Mouse (Mus musculus) spleen, postnatal 36 days (tissue): ENCODE results near the gene Egfl8.
A peak's percentile ranks its signal among the peaks of the same experiment; 100 is the strongest.

Experiments used
- DNase-seq, 2 experiments: peaks; one replicate each; pipeline ENCODE4 v3.0.0; 2022; ENCODE audit warnings: low spot score in 2 of 2, mixed read lengths in 1 of 2

The Egfl8 gene

GRCm38 (mm10) chr17:34615871-34616270 is at the start of gene Egfl8:
Egfl8 (minus strand) TSS chr17:34615971.
- no peak for DNase-seq

GRCm38 (mm10) chr17:34664472-34664871 is 48.7 kb upstream of the Egfl8 start:
- no peak for DNase-seq

DNA sequence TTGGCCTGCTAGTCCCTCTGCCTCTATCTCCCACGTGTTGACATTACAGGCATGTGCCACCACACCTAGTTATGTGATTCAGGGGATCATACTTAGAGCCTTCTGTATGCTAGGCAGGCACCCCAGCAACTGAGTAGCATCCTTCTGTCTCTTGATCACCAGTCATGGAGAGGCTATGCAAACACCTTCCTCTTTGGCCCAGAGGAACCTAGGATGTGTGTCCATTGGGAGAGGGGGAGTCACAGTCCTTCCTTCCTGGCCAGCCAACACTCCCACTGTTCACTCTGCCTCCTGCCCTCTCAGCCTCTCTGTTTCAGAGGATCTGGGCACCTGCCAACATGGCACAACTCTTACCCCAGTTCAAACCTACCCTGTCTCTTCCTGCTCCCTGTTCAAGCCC is 47.8 kb upstream of the Egfl8 start:
- no peak for DNase-seq

DNA sequence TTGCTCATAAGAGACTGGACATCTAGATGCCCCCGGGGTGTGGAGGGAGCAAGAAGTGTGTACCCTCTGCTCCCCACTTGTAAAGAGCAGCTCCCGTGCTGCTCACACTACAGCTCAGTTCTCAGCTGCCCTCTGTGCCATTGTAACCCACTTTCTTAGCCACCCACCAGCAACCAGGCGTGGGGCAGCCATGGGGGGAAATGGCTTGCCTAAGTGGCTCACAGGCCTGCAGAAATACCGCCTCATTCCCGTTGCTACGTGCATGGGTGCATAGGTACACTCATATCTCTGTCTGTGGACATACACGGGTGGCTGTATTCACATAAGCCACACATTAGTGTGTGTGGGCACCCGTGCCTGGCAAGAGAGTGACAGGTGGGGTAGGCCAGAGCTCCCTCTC is 47.2 kb upstream of the Egfl8 start:
- no peak for DNase-seq

- no peak for DNase-seq
Measured at GRCm38 (mm10) chr17:34662468-34662867, 46.7 kb upstream of the Egfl8 start.

DNA sequence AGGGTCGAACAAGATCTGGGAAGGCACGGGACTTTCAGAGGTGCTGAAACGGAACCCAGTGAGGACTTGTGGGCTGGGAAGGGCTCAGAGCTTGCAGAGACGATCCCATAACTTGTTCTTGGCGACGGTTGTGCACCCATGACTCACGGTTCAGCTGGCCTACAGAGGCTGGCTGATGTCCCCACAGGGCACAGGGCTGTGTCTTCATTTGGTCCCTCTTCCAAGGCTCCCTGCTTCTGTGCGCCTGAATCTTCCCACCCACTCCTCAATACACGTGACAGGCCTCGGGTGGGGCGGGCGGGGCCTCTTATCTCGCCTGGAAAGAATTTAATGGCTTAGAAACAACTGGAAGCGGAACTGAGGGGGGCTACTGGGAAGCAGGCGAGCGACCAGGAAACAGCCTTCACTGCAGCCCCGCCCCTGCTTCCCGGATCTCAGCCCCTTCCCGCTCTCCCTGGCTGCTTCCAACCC is 45.4 kb upstream of the Egfl8 start:
- no peak for DNase-seq

DNA sequence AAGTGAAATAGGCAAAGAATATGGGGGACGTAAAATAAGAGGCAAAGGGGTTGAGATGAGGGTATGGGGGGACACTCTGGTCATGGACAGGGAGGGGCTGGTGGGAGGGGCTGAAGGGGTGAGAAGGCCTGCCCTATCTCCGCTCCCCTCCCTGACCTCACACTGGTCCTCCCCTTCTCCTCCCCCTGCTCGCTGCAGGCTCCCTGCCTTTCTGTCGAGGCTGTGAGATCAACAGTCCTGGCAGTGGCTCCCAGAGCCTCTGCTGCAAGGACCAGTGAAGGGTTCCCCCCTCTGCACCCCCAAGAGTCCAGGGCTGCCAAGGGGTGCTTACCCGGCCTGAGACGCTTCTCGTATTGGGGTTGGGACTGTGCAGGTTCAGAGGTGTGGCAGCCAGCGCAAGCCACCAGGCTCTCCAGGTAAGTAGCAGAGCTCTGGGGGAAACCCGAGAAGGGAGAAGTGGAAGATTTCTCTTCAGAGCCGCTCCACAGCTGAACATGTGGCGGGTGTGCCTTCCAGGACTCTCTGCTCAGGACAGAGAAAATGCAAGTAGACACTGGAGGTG is 44.6 kb upstream of the Egfl8 start:
- DNase-seq = no peak

DNA sequence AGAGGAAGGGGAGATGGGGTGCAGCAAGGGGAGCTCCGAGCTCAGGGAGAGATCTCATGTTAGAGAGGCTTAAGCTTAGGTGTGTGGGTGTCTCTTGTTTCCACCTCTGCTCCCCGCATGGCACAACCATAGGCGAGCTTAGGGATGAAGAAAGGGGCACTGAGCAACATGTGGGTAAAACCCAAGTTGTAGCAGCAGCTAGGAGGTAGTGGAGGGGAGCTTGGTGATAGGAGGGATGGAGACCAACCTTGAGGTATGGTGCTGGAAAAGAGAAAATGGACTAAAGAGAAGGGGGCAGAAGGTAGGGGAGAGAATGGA is 44.1 kb upstream of the Egfl8 start:
- no peak for DNase-seq

DNA sequence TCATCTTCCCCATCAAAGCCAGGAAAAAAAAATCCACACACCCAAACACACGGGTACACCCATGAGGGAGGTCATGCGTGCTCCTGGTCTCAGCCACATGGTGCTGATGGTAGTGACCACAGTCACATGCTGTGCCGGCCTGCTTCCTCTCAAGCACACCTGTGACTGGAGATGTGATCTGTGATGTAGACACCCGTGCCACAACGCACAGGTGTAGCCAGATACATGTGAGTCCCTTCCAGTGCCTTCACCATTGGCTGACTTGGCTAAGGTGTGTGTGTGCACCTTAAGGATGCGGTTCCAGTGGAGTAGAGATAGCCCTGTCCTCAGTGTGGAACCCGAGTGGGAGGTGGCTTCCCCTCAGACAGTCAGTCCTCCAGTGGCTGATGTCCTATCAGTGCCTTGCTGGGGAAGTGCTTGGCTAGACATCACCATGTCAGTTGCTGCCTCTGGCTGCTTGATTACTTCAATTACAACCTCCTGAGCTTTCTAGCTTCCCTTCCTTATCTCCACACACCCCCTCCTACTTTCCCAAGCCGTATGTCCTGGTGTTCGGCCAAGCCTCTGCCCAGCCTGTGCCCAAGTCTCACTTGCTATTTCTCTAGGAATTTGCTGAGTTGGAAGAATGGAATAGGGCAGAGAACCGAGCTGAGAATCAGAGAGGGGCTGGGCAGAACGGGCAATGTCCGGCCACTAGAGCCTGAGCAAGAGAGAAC is 43.6 kb upstream of the Egfl8 start:
- no peak for DNase-seq

GRCm38 (mm10) chr17:34658591-34658990 is 42.8 kb upstream of the Egfl8 start:
- no peak for DNase-seq

DNA sequence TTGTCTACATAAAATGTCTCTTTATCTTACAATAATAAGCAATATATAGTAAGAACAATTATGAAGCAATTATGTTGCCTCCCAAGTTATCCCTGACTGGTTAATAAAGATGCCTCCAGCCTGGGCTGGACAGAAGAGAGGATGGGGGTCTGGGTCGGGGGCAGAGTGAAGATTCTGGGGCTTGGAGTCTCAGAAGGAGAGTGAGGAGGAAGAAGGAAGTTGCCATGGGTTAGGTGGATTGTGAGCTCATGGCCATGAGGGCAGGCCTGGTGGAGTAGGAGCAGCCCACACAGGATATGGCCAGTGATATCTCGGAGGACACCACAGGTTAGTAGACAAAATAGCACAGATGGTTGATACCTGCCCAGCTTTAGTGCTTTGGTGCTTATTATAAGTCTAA is 42.4 kb upstream of the Egfl8 start:
- DNase-seq = no peak

- no peak for DNase-seq
Measured at GRCm38 (mm10) chr17:34657271-34657670, 41.5 kb upstream of the Egfl8 start.

GRCm38 (mm10) chr17:34656666-34657065 is 40.9 kb upstream of the Egfl8 start:
- DNase-seq = no peak

GRCm38 (mm10) chr17:34655581-34655991 is 39.8 kb upstream of the Egfl8 start:
- peak in 1 of 2 experiments; percentile 36 for DNase-seq

GRCm38 (mm10) chr17:34655160-34655559 is 39.4 kb upstream of the Egfl8 start:
- no peak for DNase-seq

DNA sequence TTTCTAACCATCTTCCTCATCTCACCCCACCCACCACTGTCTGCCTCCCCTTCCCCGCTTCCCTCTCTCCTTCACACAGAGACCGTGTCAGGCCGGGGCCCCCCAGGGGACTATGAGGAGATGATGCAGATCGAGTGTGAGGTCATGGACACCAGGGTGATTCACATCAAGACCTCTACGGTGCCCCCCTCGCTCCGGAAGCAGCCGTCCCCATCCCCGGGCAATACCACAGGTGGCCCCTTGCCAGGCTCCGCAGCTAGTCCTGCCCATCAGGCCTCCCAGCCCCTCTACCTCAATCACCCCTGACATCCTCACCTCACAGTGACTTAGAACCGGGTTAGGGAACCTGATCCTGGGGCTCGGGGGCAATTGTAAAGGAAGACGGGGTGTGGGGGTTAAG is 38.6 kb upstream of the Egfl8 start:
- no peak for DNase-seq

GRCm38 (mm10) chr17:34653746-34654285 is 38.0 kb upstream of the Egfl8 start:
- DNase-seq = no peak

DNA sequence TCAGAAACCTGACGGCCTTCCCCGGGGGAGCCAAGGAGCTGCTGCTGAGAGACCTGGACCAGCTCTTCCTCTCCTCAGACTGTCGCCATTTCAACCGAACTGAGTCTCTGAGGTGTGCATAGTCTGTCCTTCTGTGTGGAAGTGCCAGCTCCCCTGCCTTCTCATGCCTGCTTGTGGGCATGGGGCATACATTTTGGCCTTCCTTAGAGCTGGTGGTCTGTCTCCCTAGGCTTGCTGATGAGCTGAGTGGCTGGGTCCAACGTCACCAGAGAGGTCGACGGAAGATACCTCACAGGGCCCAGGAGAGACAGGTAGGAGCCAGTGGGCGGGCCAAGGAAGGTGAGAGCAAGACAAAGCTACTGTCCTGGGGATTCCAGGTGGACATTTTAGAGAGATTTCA is 37.2 kb upstream of the Egfl8 start:
- no peak for DNase-seq

DNA sequence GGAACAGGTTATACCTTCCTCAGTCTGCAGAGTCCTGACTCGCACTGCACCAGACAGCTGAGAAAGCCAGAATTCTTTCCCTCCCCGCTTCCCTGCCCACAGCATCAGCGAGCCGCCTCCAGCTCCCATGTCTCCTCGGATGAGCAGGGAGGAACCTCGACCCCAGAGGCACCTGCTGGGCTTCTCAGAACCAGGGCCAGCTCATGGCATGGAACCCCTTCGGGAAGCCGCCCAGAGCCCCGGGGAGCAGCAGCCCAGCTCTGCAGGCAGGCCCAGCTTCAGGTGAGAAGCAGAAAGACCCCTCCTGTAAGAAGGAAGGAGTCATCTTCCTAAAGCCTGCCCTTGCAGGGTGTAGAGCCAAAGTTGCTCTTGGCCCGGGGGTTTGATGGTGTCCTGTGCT is 36.8 kb upstream of the Egfl8 start:
- DNase-seq = no peak

GRCm38 (mm10) chr17:34651507-34652221 is 35.9 kb upstream of the Egfl8 start:
- no peak for DNase-seq

DNA sequence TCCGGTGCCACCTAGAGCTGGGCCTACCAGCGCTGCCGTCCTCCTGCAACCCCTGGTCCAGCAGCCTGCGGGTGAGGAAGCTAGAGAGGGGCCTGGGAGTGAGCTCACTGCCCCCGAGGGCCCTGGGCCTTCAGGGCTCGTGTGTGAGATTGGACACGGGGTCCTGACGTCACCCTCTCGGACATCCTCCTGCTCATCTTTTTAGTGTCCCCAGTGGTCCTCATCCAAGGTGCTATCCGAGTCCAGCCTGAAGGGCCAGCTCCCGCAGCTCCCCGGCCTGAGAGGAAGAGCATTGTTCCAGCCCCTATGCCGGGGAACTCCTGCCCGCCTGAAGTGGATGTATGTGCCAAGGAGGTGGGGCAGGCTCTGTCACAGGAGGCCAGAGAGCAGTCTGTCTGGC is 35.0 kb upstream of the Egfl8 start:
- no peak for DNase-seq

- peak in 1 of 2 experiments; percentile 34 for DNase-seq
Measured at GRCm38 (mm10) chr17:34649106-34649864, 33.5 kb upstream of the Egfl8 start.
